Mouse (Mus musculus) left cerebral cortex, adult 9 months (tissue): ENCODE data around the gene Hdac9.

ENCODE experiments used
- DNase-seq, 2 experiments: peaks; one replicate each; pipeline ENCODE4 v3.0.0; 2022; ENCODE audit warnings: low spot score in 2 of 2

Gene Hdac9

DNA sequence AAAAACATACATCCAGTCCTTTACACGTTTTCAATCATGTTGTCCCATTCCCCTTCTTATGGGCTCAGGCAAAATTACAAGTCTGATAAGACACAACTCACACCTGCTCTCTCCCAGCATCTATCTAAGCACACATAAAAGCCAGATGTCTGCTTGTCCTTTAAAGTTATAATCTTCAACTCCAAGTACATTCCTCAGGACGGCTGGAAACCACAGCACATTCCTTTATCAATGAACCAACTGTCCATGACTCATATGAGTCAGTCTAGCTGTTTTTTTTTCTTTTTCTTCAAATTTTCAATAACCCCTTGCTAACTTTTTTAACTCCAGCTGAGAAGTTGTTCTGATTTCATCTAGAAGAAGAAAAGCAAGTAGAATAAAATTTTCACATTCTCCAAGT, 692.4 kb downstream of the Hdac9 start:
- DNase-seq: no peak

DNA sequence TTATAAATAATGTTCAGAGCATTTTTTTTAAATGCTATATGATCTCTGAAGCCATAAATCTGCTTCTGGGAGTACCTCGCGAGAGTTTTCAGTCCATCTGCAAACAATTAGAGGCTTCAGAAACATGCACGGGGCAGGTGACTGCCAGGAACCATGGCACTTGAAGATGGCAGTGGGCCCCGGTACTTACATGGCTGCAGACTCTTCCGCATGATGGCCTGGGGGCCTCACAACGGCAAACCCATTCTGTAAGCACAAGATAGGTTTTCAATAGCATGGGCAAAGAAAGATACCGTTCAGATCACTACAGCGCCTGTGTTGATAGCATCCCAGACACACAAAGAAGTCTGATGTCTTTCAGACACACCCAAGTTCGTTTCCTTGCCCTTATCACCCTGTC, 695.9 kb downstream of the Hdac9 start:
- no peak for DNase-seq

GRCm38 (mm10) chr12:34220051-34220926, 696.6 kb downstream of the Hdac9 start:
- DNase-seq: no peak

DNA sequence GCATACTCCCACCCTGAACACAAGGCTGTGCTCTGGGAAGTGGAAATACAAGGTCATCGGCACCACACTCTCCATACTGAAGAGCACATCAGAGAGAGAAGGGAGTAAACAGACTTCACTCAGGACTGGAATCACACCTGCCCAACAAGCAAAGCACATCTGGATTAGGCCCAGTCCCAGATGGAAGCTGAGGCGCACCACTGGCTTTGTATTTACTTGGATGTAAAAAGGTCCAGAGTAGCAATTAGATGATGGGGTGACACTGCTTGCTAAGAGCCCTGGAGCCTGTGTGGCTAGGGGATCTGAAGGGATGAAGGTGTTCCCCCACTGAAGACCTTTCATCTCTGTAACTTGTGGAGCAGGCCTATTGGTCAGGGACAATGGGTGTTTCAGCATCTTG, 698.3 kb downstream of the Hdac9 start:
- no peak for DNase-seq

- DNase-seq: no peak
Measured at GRCm38 (mm10) chr12:34215023-34216020, 701.6 kb downstream of the Hdac9 start.

DNA sequence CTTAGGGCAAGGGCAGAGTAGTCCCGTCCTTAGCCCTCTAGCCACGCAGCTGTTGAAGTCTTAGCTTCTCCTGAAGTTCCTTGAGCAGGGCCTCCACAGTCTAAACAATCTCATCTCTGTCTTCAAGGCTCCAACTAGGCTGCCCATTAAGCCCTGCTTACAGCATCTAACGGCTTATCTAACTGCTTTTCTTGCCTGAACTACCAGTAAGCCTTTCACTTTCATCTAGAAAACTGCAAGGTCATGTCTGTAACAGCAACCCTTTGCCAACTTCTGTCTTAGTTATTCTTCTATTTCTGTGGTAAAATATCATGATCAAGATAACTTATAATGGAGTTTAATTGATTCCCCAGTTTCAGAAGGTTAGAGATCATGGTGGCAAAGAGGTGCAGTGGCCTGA, 704.7 kb downstream of the Hdac9 start:
- DNase-seq: no peak

GRCm38 (mm10) chr12:34201471-34201870, 715.4 kb downstream of the Hdac9 start:
- DNase-seq: no peak

DNA sequence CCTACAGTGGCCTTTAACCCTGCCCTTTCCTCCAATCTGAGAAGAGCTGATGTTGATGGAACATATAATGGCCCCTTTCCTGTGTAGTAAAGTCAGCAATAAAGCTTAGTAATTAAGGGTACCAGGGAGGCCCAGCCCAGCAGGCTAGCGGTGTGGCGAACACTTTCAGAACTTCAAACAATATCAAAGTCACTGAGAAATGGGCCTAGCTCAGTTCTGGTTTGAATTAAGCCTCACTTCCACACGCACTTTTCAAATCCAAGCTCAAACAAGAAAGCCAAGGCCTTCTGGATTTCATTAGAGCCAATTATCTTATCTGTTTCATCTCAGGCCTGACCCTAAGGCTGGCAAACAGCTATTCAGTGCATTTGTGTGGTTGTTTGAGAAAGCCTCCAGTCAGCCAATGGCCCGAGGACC, 716.9 kb downstream of the Hdac9 start:
- no peak for DNase-seq

DNA sequence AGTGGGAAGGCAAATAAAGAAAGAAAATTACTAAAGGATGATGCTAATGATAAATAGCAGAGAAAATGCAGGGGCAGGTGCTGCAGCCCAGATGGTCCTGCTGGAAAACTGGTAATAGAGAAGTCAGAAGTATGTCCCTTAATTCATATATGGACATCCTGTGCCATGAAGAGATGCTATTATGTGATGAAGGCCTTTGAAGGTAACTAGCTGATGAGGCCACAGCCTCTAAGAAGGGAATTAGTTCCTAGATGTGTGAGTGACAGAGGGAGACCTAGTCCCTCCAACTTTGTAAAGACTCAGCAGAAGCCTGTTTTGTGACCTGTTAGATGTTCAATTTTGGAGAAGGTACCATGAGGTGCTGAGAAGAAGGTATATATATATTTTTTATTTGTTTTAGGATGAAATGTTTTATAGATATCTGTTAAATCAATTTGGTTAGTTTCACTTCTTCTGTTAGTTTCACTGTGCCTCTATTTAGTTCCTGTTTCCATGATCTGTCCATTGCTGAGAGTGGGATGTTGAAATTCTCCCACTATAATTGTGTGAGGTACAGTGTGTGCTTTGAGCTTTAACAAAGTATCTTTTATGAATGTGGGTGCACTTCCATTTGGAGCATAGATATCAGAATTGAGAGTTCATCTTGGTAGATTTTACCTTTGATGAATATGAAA, 721.6 kb downstream of the Hdac9 start:
- DNase-seq: no peak

DNA sequence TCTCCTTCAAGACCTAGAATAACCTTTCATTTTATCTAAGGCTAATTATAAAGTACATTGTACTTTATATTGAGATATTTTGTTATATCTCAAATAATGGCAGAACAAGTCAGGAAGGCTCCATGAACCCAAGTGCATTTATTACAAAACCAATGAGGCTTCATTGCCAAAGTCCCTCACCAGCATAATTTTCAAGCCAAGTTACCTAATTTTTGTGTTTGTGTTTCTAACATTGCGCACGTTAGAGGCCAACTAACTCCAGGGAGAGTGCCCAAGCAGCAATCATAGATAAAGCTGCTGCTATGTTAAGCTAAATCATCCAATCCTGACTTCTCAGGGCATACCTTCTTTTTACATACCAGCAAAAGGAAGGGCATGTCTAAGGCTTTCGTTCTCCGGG, 722.8 kb downstream of the Hdac9 start:
- DNase-seq: no peak

DNA sequence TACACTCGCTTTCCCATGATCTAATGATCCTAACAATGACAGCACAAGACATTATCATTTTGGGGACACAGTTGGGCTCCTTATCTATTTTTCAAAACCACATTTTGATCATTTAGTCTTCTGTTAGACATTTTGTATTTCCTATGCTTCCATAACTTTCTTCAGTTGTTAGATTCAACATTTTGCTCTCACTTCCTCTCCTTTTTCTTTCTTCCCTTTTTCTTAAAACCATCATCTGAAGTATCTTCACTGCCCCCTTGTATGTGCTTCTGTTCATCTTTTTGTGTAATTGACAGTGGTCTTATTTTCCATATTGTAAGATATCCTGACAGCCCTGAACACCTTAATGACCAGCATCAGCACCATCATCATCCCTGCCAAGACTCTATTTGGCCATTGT, 725.6 kb downstream of the Hdac9 start:
- no peak for DNase-seq

DNA sequence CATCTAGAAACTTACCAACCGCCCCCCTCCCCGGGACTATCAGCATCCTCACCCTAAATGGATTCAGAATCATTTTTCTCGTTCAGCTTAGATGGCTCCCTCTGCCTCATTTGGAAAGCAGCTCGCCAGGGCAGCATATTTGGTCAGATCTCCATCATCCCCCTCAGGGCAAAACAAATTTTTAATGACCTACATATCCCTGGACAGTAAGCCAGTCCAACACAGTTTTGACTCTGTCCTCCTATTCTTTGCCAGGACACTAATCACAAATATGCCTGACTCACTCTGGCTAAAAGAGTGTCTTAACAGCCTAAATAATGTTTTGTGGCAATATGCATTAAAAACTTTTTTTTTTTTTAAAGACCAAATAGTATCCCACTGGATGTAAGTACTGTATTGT, 738.0 kb downstream of the Hdac9 start:
- DNase-seq: no peak

DNA sequence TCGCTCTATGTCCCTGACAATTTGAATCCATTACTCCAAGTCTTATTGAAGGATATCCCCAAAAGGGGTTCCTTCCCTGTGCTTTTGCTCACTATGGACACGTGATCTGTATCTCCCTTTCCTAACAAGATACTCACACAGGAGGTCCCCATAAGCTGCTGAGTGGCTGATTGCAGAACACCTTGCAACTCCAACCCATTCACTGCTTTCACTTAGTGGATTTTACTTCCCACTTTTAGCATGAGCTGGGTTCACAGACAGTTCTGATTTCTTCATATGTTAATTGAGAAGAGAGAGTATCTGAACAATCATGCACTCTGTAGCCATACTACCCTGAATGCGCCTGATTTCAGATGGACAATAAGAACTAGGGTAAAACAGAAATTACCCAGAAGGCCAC, 740.1 kb downstream of the Hdac9 start:
- DNase-seq: no peak

DNA sequence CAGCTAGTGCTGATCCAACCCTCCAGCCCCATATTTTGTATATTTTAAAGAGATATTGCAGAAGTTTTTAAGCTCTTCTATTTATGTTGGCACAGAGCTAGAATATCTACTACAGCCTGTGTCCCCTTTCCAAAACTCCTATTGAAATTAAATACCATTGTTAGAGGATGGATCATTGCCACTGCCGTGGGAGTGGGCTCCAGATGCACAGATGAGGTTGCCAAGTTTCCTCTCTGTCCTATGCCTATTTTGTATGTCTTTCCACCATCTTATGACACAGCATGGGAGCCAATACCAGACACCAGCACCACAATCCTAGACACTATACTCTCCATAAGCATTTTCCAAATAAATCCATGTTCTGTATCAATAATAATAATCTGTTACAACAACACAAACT, 743.9 kb downstream of the Hdac9 start:
- DNase-seq: no peak

- no peak for DNase-seq
Measured at GRCm38 (mm10) chr12:34170601-34171000, 746.3 kb downstream of the Hdac9 start.

- no peak for DNase-seq
Measured at GRCm38 (mm10) chr12:34165674-34166073, 751.2 kb downstream of the Hdac9 start.

- DNase-seq: no peak
Measured at GRCm38 (mm10) chr12:34156301-34156700, 760.6 kb downstream of the Hdac9 start.

DNA sequence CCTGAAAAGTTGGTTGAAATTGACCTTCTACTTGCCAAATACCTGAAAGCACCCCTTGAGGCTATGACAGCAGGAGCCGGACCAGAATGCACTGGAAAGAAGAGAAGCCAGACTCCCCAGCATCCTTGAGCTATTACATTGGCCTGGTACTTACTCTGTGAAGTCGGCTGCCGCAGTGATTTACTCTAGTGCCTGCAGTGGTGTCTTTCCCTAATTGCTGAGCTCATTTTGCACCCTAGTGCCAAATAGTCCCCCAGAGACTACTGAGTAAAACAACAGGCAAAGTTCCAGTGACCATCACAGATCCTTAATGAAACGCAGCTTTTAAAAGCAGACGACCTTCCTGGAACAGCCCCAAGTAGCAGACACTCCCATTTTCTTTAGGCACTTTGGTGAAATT, 761.2 kb downstream of the Hdac9 start:
- no peak for DNase-seq

DNA sequence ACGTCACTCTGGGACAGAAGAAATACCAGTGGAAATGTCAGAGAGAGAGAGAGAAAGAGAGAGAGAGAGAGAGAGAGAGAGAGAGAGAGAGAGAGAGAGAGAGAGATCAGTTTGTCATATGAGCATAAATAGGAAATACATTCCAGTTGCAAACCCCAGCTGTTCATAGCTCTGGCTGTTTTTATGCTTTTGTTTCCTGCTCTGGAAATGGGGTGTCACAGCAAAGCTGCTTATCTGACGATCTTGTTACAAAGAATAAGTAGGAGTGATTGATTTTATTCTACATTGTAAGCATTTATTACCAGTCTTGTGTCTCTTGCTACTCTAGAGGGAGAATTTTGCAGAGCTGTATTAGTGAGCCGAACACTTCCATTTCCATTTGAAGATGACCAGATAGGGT, 762.1 kb downstream of the Hdac9 start:
- DNase-seq: no peak

DNA sequence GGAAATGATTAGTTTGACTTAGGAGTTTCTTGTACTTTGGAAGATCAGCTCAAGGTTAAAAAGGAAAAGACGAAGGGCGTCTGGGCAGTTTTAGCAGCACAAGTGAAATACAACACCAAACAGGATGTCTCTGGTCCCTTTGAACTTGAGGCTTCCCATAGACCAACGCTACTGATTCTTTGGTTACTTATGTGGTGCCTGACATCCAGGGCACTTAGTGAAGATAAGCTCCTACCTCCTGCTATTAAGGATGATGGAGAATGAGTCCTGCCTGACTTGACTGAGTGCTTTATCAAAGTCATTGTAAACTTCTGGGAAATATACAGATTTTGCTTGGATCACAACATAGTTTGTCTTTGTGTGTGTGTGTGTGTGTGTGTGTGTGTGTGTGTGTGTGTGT, 765.6 kb downstream of the Hdac9 start:
- DNase-seq: no peak

DNA sequence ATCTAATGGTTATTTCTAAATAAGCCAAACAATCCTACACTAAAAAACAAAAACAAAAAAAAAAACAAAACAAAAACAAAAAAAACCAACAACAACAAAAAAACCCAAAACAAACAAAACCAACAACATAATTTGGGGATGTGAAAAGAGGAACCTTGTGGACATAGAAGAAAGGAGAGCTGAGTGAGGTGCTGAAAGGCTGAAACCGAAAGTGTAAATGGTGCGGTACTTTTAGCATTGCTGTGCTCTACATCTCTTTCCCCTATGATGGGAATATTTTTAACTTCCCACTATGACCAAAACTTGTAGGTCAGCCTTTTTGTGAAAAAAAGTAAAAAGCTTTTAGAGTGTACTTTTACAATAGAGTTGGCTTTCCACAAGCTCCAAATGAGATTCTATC, 774.2 kb downstream of the Hdac9 start:
- no peak for DNase-seq

DNA sequence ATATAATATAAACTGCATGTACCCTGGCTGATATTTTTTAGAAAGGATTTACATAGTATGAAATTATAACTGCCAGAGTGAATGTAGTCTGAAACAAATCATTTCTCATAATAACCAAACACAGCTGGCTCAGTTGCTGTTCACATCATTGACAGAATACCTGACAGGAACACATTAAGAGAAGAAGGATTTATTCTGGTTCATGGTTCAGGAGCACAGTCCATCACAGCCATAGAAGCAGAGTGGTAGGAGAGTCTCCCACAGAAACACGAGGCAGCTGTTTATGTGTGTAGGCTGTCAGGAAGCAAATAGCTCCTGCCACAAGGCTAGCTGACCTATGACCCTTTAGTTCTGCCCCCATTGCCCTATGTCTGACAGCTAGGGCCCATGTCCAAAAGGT, 803.6 kb downstream of the Hdac9 start:
- DNase-seq: no peak
